Mouse (Mus musculus) ES-Bruce4 (cell line): ENCODE measurements around the gene Ap3s2.

ENCODE experiments used
- CTCF ChIP-seq: IDR thresholded peaks from one replicate; pipeline ENCODE4 v1.8.1; 2011; ENCODE audit warnings: low read depth, low read length
- EP300 ChIP-seq: IDR thresholded peaks from 2 replicates; pipeline ENCODE4 v1.6.1; 2011; ENCODE audit warnings: low read depth, low read length; ENCODE audit not compliant: insufficient read depth
- POLR2A ChIP-seq: IDR thresholded peaks from one replicate; pipeline ENCODE4 v1.8.1; 2011; ENCODE audit warnings: low read length; ENCODE audit not compliant: insufficient read depth

GRCm38 (mm10) chr7:79956131-79956530 lies 35.7 kb upstream of the Ap3s2 start:
- no peak for TF ChIP-seq POLR2A
- no peak for TF ChIP-seq EP300
- TF ChIP-seq CTCF: no peak
